In the genomic region with DNA sequence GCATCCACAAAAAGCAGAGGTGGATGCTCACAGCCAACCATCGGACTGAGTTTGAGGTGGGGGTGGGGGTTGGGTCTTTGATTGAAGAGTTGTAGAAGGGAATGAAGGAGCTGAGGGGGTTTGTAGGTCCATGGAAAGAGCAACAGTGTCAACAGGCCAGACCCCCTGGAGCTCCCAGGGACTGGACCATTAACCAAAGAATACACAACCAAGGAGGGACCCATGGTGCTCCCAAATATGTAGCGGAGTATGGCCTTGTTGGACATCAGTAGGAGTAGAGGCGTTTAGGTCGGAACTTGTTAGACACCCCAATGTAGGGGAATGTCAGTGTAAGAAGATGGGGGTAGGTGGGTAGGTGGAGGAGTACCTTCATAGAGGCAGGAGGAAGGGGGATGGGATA, we compare ENCODE assay signal across 33 mouse cellular contexts.
"Had no signal": no experiment of that assay in that cellular context is flagged by ENCODE, and none has a peak within 500 bp of the region (broad histone marks: within the 10 kb centered on the region; RNA-seq: fewer than 3 reads in every experiment).

No protein-coding gene starts in this region.

- H3K4me2 ChIP-seq: heart, embryonic 12.5 days; heart, embryonic 13.5 days; heart, embryonic 15.5 days; hindbrain, embryonic 12.5 days; hindbrain, embryonic 13.5 days; hindbrain, embryonic 14.5 days; hindbrain, embryonic 15.5 days; intestine, embryonic 15.5 days; kidney, embryonic 15.5 days had no signal

- H3K4me1 ChIP-seq: heart, embryonic 12.5 days; heart, embryonic 13.5 days; heart, embryonic 15.5 days; hindbrain, embryonic 10.5 days; hindbrain, embryonic 12.5 days; hindbrain, embryonic 13.5 days; hindbrain, embryonic 15.5 days; intestine, embryonic 15.5 days; kidney, embryonic 15.5 days had no signal

- DNase-seq: heart, postnatal 10 days; heart, postnatal 36 days; heart, postnatal 4 days; kidney, adult 11 months; kidney, adult 18-20 months; kidney, adult 2 months; kidney, adult 8-10 months; kidney, adult 9 months; kidney, postnatal 10 days; kidney, postnatal 14 days; kidney, postnatal 25 days; kidney, postnatal 36 days; kidney, postnatal 4 days; layer of hippocampus, adult 9-11 months; layer of hippocampus, postnatal 36 days had no signal

- H3K9me3 ChIP-seq: heart, embryonic 12.5 days; heart, embryonic 13.5 days; heart, embryonic 15.5 days; hindbrain, embryonic 10.5 days; hindbrain, embryonic 12.5 days; hindbrain, embryonic 13.5 days; hindbrain, embryonic 15.5 days; intestine, embryonic 15.5 days; kidney, embryonic 15.5 days had no signal

- H3K9ac ChIP-seq: heart, embryonic 12.5 days; heart, embryonic 13.5 days; heart, embryonic 15.5 days; hindbrain, embryonic 12.5 days; hindbrain, embryonic 13.5 days; hindbrain, embryonic 14.5 days; hindbrain, embryonic 15.5 days; intestine, embryonic 15.5 days; kidney, embryonic 15.5 days had no signal

- ATAC-seq: hindbrain, embryonic 16.5 days; hindbrain, postnatal 0 days; inflammation-experienced regulatory T-cells, adult 6 months; intestine, embryonic 15.5 days; intestine, embryonic 16.5 days; intestine, postnatal 0 days had no signal

- H3K27ac ChIP-seq: heart, embryonic 13.5 days; heart, embryonic 15.5 days; hindbrain, embryonic 10.5 days; hindbrain, embryonic 12.5 days; hindbrain, embryonic 13.5 days; hindbrain, embryonic 14.5 days; hindbrain, embryonic 15.5 days; hindbrain, postnatal 0 days; intestine, embryonic 15.5 days; kidney, embryonic 15.5 days; kidney, postnatal 0 days; layer of hippocampus, adult 2 months; left cerebral cortex, adult 2 months had no signal

- H3K27me3 ChIP-seq: heart, embryonic 12.5 days; heart, embryonic 13.5 days; heart, embryonic 15.5 days; hindbrain, embryonic 12.5 days; hindbrain, embryonic 13.5 days; hindbrain, embryonic 15.5 days; intestine, embryonic 15.5 days; kidney, embryonic 15.5 days had no signal

- H3K36me3 ChIP-seq: heart, embryonic 12.5 days; heart, embryonic 13.5 days; heart, embryonic 15.5 days; hindbrain, embryonic 10.5 days; hindbrain, embryonic 12.5 days; hindbrain, embryonic 13.5 days; hindbrain, embryonic 15.5 days; intestine, embryonic 15.5 days; kidney, embryonic 15.5 days had no signal

- H3K4me3 ChIP-seq: heart, embryonic 12.5 days; heart, embryonic 13.5 days; heart, embryonic 15.5 days; hindbrain, embryonic 10.5 days; hindbrain, embryonic 12.5 days; hindbrain, embryonic 13.5 days; hindbrain, embryonic 15.5 days; intestine, embryonic 15.5 days; kidney, embryonic 15.5 days; layer of hippocampus, adult 2 months; left cerebral cortex, adult 2 months had no signal
